Mouse (Mus musculus): ENCODE measurements around the gene Stub1.

The Stub1 gene

GRCm38 (mm10) chr17:25837076-25837410 is 3.8 kb upstream of the Stub1 start, which contains the start of gene Rhbdl1:
Gene Rhbdl1, minus strand, starts transcription at chr17:25837295.
- peak; percentile 69 for DNase-seq (ENCODE audit: low spot score)

- no peak for DNase-seq (ENCODE audit: low spot score)
These were observed 3.3 kb upstream of the Stub1 start for GRCm38 (mm10) chr17:25836397-25837075.

GRCm38 (mm10) chr17:25835816-25836215 is 2.6 kb upstream of the Stub1 start:
- DNase-seq (ENCODE audit: low spot score), result no peak

GRCm38 (mm10) chr17:25835301-25835700 is 2.1 kb upstream of the Stub1 start:
- no peak for DNase-seq (ENCODE audit: low spot score)

- DNase-seq (ENCODE audit: low spot score), result no peak
These were observed 1.5 kb upstream of the Stub1 start for GRCm38 (mm10) chr17:25834595-25835222.

GRCm38 (mm10) chr17:25833961-25834594 is 874 bp upstream of the Stub1 start:
- DNase-seq (ENCODE audit: low spot score), result no peak

- DNase-seq (ENCODE audit: low spot score), result peak; percentile 100
These were observed 541 bp downstream of the Stub1 start for GRCm38 (mm10) chr17:25832436-25833290.

GRCm38 (mm10) chr17:25831451-25832281 is 1.5 kb downstream of the Stub1 start:
- no peak for DNase-seq (ENCODE audit: low spot score)

- no peak for DNase-seq (ENCODE audit: low spot score)
These were observed 2.3 kb downstream of the Stub1 start for GRCm38 (mm10) chr17:25830806-25831431.

GRCm38 (mm10) chr17:25830200-25830753 is 2.9 kb downstream of the Stub1 start:
- no peak for DNase-seq (ENCODE audit: low spot score)

GRCm38 (mm10) chr17:25829558-25830017 is 3.6 kb downstream of the Stub1 start:
- no peak for DNase-seq (ENCODE audit: low spot score)

- DNase-seq (ENCODE audit: low spot score), result peak; percentile 90
These were observed 4.3 kb downstream of the Stub1 start, which contains the start of gene Jmjd8 for GRCm38 (mm10) chr17:25828712-25829557. Gene Jmjd8, plus strand, starts transcription at chr17:25828867.

- DNase-seq (ENCODE audit: low spot score), result no peak
These were observed 5.0 kb downstream of the Stub1 start for GRCm38 (mm10) chr17:25828223-25828594.

GRCm38 (mm10) chr17:25827546-25828222 is 5.5 kb downstream of the Stub1 start:
- no peak for DNase-seq (ENCODE audit: low spot score)

GRCm38 (mm10) chr17:25827011-25827410 is 6.2 kb downstream of the Stub1 start:
- DNase-seq (ENCODE audit: low spot score), result no peak

GRCm38 (mm10) chr17:25825984-25826570 is 7.1 kb downstream of the Stub1 start:
- DNase-seq (ENCODE audit: low spot score), result no peak

GRCm38 (mm10) chr17:25825311-25825710 is 7.9 kb downstream of the Stub1 start:
- DNase-seq (ENCODE audit: low spot score), result no peak

GRCm38 (mm10) chr17:25824362-25825142 is 8.7 kb downstream of the Stub1 start:
- no peak for DNase-seq (ENCODE audit: low spot score)

Data from yolk sac, embryonic 10.5 days (tissue).